Mouse (Mus musculus) testis, postnatal 10 days (tissue): Measurements from ENCODE around the gene Kmo.

Experiments used
- DNase-seq: peaks from one replicate; pipeline ENCODE4 v3.0.0; 2021; ENCODE audit warnings: low spot score

Kmo gene

DNA sequence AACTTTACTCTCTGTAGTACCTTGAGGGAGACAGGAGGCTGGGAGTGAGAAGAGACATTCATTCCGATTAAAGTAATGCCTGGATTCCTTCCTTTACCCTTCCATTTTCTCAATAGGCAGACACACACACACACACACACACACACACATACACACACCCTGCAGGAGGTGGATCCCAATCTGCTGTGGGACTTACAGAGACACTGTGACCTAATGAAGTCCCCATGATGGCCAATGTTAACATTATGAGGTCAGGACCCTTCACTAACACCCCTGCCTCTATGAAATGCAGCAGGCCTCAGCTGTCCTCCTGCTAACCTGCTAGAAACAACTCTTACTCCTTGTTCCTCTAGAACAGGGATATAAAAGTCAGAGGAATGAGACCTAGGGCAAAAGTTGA, 78.1 kb downstream of the Kmo start, which contains the start of gene Wdr64:
Wdr64 (plus strand) TSS at position 301 of the 400 bp plus-strand sequence.
- DNase-seq: no peak

DNA sequence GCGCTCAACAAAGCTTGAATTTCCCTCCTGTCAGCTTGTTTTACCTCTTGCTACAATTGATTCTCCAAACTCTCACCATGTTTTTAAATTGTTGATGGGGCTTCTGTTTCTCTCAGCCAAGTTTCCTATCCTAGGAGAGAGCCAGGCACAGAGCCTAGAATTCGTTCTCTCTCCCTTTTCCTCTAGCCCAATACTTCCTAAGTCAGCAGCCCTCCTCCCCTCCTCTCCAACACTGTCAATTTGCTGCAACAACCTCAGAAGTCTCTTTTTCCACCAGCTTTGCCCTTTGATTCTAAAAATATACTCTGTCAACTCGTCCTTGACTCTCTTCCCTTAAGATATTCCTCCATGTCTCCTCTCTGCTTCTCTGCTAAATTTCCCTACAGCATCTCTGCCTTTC, 79.2 kb downstream of the Kmo start:
- DNase-seq: no peak

DNA sequence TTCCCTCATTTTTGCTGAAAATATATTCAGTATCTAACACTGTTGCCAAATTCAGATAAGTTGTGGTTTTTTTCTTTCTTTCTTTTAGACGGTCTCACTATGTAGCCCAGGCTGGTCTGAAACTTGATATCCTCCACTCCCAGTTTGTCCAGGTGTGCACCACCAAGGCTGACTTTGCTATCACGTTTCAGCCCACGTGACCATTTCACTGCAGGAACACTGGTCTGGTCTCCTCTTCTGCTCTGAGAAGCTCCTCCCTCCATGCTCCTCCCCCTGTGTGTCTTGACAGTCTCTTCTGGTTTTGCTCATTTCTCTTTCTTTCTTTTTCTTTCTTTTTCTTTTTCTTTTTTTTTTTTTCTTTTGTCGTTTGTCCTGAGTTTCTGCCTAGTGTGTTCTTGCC, 79.6 kb downstream of the Kmo start:
- DNase-seq: no peak

DNA sequence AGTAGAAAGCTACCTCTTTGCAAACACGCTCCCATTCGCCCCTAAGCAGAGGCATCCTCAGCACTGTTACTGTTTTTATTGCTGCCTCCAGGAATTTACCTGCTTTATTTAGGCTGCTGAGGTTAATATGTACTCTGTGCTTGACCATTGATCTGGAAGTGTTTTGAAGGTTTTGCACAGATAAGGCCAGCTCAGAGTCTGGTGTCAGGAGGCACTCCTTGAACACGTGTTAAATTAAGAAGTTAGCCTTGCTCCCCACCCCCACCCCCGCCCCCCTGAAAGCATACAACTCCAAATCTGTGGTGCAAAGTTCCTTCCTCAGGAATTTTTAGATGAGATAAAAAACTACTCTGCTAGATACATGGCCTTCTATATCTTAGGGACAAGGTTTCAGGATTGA, 81.0 kb downstream of the Kmo start:
- DNase-seq: no peak

DNA sequence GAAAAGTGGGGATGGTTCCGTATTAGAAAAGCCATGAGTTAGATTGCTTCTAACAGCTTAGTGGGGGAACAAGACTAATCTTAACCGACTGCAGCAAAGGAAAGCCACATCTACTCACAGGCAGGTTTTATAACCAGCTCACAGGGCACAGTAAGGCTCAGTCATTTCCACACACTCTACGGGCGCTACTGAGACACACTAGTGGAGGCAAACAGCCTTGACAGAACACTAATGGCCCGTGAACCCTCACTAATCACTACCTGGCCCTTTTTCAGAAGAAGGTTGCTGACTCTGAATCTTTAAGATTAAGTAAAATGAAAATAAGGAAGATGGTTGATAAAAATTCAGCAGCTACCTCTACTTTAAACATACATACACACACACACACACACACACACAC, 87.4 kb downstream of the Kmo start:
- no peak for DNase-seq

DNA sequence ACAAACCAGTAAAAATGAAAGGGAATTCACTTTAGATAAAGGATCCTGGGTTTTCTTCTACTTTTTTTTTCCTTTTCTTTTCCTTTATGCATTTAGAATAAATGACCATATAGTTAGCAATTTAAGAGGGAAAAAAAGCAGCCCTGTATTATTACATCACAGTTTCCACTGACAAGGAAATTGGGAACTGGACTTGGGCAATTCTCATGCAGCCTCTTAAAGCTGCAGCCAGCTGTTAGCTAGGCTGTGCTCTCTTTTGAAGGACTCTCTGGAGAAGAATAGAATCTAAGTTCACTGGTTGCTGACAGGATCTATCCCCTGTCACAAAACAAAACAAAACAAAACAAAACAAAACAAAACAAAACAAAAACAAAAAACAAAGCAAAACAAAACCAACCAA, 87.8 kb downstream of the Kmo start:
- DNase-seq: no peak
